Mouse (Mus musculus) small intestine, adult 2 months (tissue): Measurements from ENCODE around the gene Zfp981.
"Not testable (repeated sequence)": the region's sequence is repeated elsewhere in the genome, so short reads cannot be mapped to it uniquely, and the experiment has no call there.

Experiments
- CTCF ChIP-seq: fragments of 200-500 bp; IDR thresholded peaks from 2 replicates; pipeline ENCODE4 v1.5.1; 2012; ENCODE audit warnings: low read depth, mild to moderate bottlenecking, control low read depth, inconsistent platforms, low read length, moderate library complexity, mixed read lengths; ENCODE audit not compliant: insufficient replicate concordance, insufficient read length; ENCODE audit errors: extremely low read depth
- POLR2A ChIP-seq: fragments of 200-500 bp; IDR thresholded peaks from 2 replicates; pipeline ENCODE4 v1.6.1; 2012; ENCODE audit warnings: low read depth, mild to moderate bottlenecking, control low read depth, inconsistent platforms, low read length, moderate library complexity

DNA sequence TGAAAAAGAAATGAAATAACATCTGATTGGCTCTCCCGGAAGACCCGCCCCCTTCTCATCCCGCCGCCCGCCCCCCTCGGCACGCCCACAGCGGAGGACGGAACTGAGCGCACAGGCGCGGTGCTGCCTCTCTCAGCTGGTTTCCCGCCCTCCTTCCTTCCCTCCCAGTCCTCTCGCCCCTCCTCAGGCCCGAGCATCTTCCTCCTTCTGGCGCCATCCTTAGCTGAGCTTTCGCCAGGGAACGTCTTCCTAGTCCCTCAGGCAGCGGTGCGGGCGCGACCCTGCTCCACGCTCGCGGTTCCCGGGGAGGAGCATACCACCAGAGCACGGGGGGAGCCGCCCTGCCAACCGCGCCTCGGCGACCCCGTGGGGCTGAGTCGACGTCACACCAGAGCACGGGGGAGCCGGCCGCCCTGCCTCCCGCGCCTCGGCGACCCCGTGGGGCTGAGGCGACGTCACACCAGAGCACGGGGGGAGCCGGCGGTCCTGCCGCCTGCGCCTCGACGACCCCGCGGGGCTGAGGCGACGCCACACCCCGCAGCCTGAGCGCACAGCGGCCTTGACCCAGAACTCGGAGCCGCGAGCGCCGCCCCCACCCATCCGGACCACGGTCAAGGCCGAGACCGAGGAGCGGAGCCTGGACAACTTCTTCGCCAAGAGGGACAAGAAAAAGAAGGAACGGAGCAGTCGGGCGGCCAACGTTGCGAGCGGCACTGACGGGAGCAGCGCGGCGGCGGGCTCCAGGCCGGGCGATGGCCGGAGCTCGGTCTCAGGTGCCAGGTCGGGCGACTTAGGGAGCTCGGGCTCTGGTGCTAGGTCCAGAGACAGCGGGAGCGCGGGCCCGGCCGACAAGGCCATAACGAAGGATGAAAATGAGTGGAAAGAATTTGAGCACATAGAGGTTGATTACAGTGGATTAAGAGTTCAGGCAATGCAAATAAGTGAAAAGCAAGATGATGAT lies 26.8 kb upstream of the Zfp981 start:
- not testable (repeated sequence) for TF ChIP-seq POLR2A, CTCF
